In genomic region chr13:91807155-91807839, GRCm38 (mm10) we compare ENCODE assay signal across 8 mouse cellular contexts. TPM values are rescaled to one million over a fixed set of nuclear protein-coding genes. Genes with fewer than 3 reads are reported as not detected.
DNase-seq lines count a peak whose midpoint lies in the region; ATAC-seq and TF ChIP-seq lines count a peak whose summit lies in the region.

Gene Zcchc9, minus strand, starts transcription at chr13:91807705.

- peak within 1 kb of the TSS; percentile 98 for H3K9ac ChIP-seq in heart, embryonic 15.5 days
- H3K9ac ChIP-seq in liver, embryonic 14.5 days (replicated peaks): peak within 1 kb of the TSS; percentile 69
- peak within 1 kb of the TSS; percentile 98 for H3K9ac ChIP-seq in neural tube, embryonic 11.5 days (ENCODE audit: low read length)
- H3K9ac ChIP-seq in stomach, postnatal 0 days (ENCODE audit: low read length): peak within 1 kb of the TSS; percentile 99

- H3K4me1 ChIP-seq in forebrain, embryonic 10.5 days: peaks cover 14% of the 10 kb centered on the region
- peaks cover 11% of the 10 kb centered on the region for H3K4me1 ChIP-seq in heart, embryonic 15.5 days (replicated peaks)
- H3K4me1 ChIP-seq in liver, embryonic 14.5 days (replicated peaks; ENCODE audit: control insufficient read depth in 2 of 2, insufficient read depth in 2 of 2, low read length in 1 of 2): peaks cover 3 to 5% of the 10 kb centered on the region in 2 experiments; a peak in 3 of 4 replicates
- H3K4me1 ChIP-seq in neural tube, embryonic 11.5 days (ENCODE audit: control insufficient read depth, insufficient read depth, low read length): peaks cover 4% of the 10 kb centered on the region; the same call in 1 of the 2 replicates
- no peaks in the 10 kb centered on the region for H3K4me1 ChIP-seq in stomach, postnatal 0 days (replicated peaks; ENCODE audit: control insufficient read depth, insufficient read depth)

- H3K4me2 ChIP-seq in heart, embryonic 15.5 days: peak within 1 kb of the TSS; percentile 65
- peak within 1 kb of the TSS; percentile 64 for H3K4me2 ChIP-seq in liver, embryonic 14.5 days (ENCODE audit: low read depth)
- H3K4me2 ChIP-seq in neural tube, embryonic 11.5 days (ENCODE audit: low read depth): peak within 1 kb of the TSS; percentile 62
- H3K4me2 ChIP-seq in stomach, postnatal 0 days (replicated peaks; ENCODE audit: low read depth): peak within 1 kb of the TSS; percentile 62

- H3K4me3 ChIP-seq in forebrain, embryonic 10.5 days: peak within 1 kb of the TSS; percentile 98
- H3K4me3 ChIP-seq in heart, embryonic 15.5 days: peak within 1 kb of the TSS; percentile 98
- H3K4me3 ChIP-seq in liver, embryonic 14.5 days (ENCODE audit: insufficient read depth in 1 of 2, low read depth in 2 of 2, low read length in 2 of 2): peak within 1 kb of the TSS; percentile 70 to 84
- peak within 1 kb of the TSS; percentile 95 for H3K4me3 ChIP-seq in neural tube, embryonic 11.5 days (ENCODE audit: low read depth, low read length)
- peak within 1 kb of the TSS; percentile 98 for H3K4me3 ChIP-seq in stomach, postnatal 0 days (ENCODE audit: low read depth, low read length)

- no peak for TF ChIP-seq EP300 in liver, embryonic 14.5 days (IDR thresholded peaks at IDR 0.05; ENCODE audit: low read depth)
- TF ChIP-seq EP300 in stomach, postnatal 0 days (optimal IDR thresholded peaks at IDR 0.05): no peak

- DNase-seq in c-Kit-negative CD71-positive TER-119-positive erythroid progenitor cells, embryonic 14.5 days (ENCODE audit: low read depth, low spot score): peak; percentile 76
- peak; percentile 88 for DNase-seq in forebrain, embryonic 10.5 days (ENCODE audit: extremely low spot score, low spot score)
- peak; percentile 91 to 93 for DNase-seq in kidney, postnatal 25 days
- DNase-seq in liver, embryonic 14.5 days (ENCODE audit: low read depth in 3 of 3, low spot score in 3 of 3): peak; percentile 80 to 83 (median 81)
- peak; percentile 92 for DNase-seq in neural tube, embryonic 11.5 days (ENCODE audit: low spot score)
- peak; percentile 89 for DNase-seq in stomach, postnatal 0 days (ENCODE audit: low spot score)

- H3K36me3 ChIP-seq in forebrain, embryonic 10.5 days (replicated peaks): peaks cover 20% of the 10 kb centered on the region
- H3K36me3 ChIP-seq in heart, embryonic 15.5 days: peaks cover 18% of the 10 kb centered on the region
- peaks cover 10% of the 10 kb centered on the region for H3K36me3 ChIP-seq in liver, embryonic 14.5 days (replicated peaks; ENCODE audit: control insufficient read depth, insufficient read depth, low read depth)
- peaks cover 4% of the 10 kb centered on the region; the same call in 1 of the 2 replicates for H3K36me3 ChIP-seq in neural tube, embryonic 11.5 days (ENCODE audit: control insufficient read depth, insufficient read depth, low read length)
- H3K36me3 ChIP-seq in stomach, postnatal 0 days (ENCODE audit: control insufficient read depth, insufficient read depth, low read length): no peaks in the 10 kb centered on the region

- H3K27ac ChIP-seq in forebrain, embryonic 10.5 days: peak within 1 kb of the TSS; percentile 97
- peak within 1 kb of the TSS; percentile 93 for H3K27ac ChIP-seq in heart, embryonic 15.5 days
- H3K27ac ChIP-seq in liver, embryonic 14.5 days: peak within 1 kb of the TSS; percentile 68
- H3K27ac ChIP-seq in neural tube, embryonic 11.5 days (ENCODE audit: low read depth, low read length): peak within 1 kb of the TSS; percentile 89
- peak within 1 kb of the TSS; percentile 96 for H3K27ac ChIP-seq in stomach, postnatal 0 days (replicated peaks)

- TF ChIP-seq CTCF in liver, embryonic 14.5 days (IDR thresholded peaks at IDR 0.05; ENCODE audit: low read depth): peak; percentile 51
- peak; percentile 58 for TF ChIP-seq CTCF in stomach, postnatal 0 days (IDR thresholded peaks at IDR 0.05; ENCODE audit: low read depth)

- H3K9me3 ChIP-seq in forebrain, embryonic 10.5 days: no peaks in the 10 kb centered on the region
- H3K9me3 ChIP-seq in heart, embryonic 15.5 days (replicated peaks): no peaks in the 10 kb centered on the region
- H3K9me3 ChIP-seq in liver, embryonic 14.5 days (ENCODE audit: control insufficient read depth, low read length): no peaks in the 10 kb centered on the region
- H3K9me3 ChIP-seq in neural tube, embryonic 11.5 days (ENCODE audit: control insufficient read depth, low read length): no peaks in the 10 kb centered on the region
- H3K9me3 ChIP-seq in stomach, postnatal 0 days (ENCODE audit: control insufficient read depth, low read length): no peaks in the 10 kb centered on the region

- H3K27me3 ChIP-seq in forebrain, embryonic 10.5 days (ENCODE audit: poor library complexity, severe bottlenecking): no peaks in the 10 kb centered on the region
- no peaks in the 10 kb centered on the region for H3K27me3 ChIP-seq in heart, embryonic 15.5 days
- no peaks in the 10 kb centered on the region for H3K27me3 ChIP-seq in liver, embryonic 14.5 days (ENCODE audit: control insufficient read depth, insufficient read depth, low read length)
- no peaks in the 10 kb centered on the region for H3K27me3 ChIP-seq in neural tube, embryonic 11.5 days (ENCODE audit: control insufficient read depth, insufficient read depth, low read length)
- H3K27me3 ChIP-seq in stomach, postnatal 0 days (ENCODE audit: control insufficient read depth, insufficient read depth, low read length): no peaks in the 10 kb centered on the region

- under 1% methylated on average over 50 of the region's 50 CpGs for WGBS in forebrain, embryonic 10.5 days
- under 1% methylated on average over 50 of the region's 50 CpGs for WGBS in heart, embryonic 15.5 days
- under 1% methylated on average over 50 of the region's 50 CpGs for WGBS in liver, embryonic 14.5 days (ENCODE audit: insufficient replicate concordance)
- WGBS in neural tube, embryonic 11.5 days: under 1% methylated on average over 50 of the region's 50 CpGs
- WGBS in stomach, postnatal 0 days: 0% methylated on average over 48 of the region's 50 CpGs

- peak; percentile 92 for ATAC-seq in CD4-positive, CD25-positive, alpha-beta regulatory T cell, adult 4 months
- peak; percentile 97 for ATAC-seq in heart, embryonic 15.5 days (replicated peaks; ENCODE audit: insufficient number of reproducible peaks, insufficient read depth, low FRiP score, low read depth)
- peak; percentile 97 for ATAC-seq in liver, embryonic 14.5 days (ENCODE audit: insufficient read depth)
- ATAC-seq in neural tube, embryonic 11.5 days (ENCODE audit: insufficient read depth, low FRiP score, low TSS enrichment): peak; percentile 100
- ATAC-seq in stomach, postnatal 0 days (ENCODE audit: low FRiP score, low TSS enrichment): peak; percentile 98

RNA-seq across cellular contexts. Expression of gene Zcchc9, which starts in this region (rescaled TPM):
- polyA plus RNA-seq in CD4-positive, CD25-positive, alpha-beta regulatory T cell, adult 4 months (2017; shearing (Covaris generic)): 10 to 100 TPM; 45.5 to 57.4 TPM
- 30.3 and 31.6 TPM in 2 replicates for polyA plus RNA-seq in forebrain, embryonic 10.5 days (2016; fragmentation: Nextera tagmentation; extraction: Ambion mirVana)
- 23.7 and 24.3 TPM in 2 replicates for polyA plus RNA-seq in heart, embryonic 15.5 days (2015; fragmentation: Nextera tagmentation; extraction: Ambion mirVana)
- 13.1 and 13.9 TPM in 2 replicates for polyA plus RNA-seq in liver, embryonic 14.5 days (2012; rRNA removed)
- 6.5 and 7.3 TPM in 2 replicates for polyA plus RNA-seq in liver, embryonic 14.5 days (2014; fragmentation: Nextera tagmentation; extraction: Ambion mirVana)
- polyA plus RNA-seq in neural tube, embryonic 11.5 days (2014; fragmentation: Nextera tagmentation; extraction: Ambion mirVana): 27.3 TPM in 2 replicates
- polyA plus RNA-seq in stomach, postnatal 0 days (2015; fragmentation: Nextera tagmentation; extraction: Ambion mirVana): 18.6 and 19.0 TPM in 2 replicates

Comparison
In these comparisons a context has a peak if more than half of its experiments do, and no peak if none do; other contexts are left out.
1. Peak in every context shown above with its lines: DNase-seq, ATAC-seq, H3K4me3 ChIP-seq and H3K27ac ChIP-seq.